Mouse (Mus musculus): ENCODE measurements around the gene Asic5.

DNA sequence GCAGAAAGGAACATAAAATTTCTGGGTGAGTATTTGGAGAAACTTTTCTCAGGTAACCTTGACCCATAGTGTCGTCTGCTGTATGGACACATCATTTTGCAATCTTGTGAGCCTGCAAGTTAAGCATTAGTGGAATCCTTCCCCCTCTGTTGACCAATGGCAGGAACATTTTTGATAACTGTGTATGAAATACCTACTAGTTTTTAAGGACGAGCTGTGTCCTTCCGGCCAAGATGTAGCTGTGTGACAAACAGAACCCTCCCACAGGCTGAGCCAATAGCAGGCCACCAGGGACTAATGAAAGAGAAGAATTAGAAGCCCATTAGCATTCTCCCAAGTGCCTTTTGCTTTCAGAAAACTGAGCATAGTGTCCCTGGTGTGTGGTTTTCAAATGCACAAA is 8.4 kb downstream of the Asic5 start:
- no peak for TF ChIP-seq CTCF (IDR thresholded peaks at IDR 0.05; ENCODE audit: control insufficient read depth, insufficient read depth, insufficient read length)
- TF ChIP-seq USF1 (IDR thresholded peaks at IDR 0.05; ENCODE audit: low read depth): no peak
- TF ChIP-seq MYOD1 (IDR thresholded peaks at IDR 0.05; ENCODE audit: control insufficient read depth, insufficient read length, low read depth): no peak
- no peak for TF ChIP-seq FOSL1 (IDR thresholded peaks at IDR 0.05; ENCODE audit: insufficient read depth, low read length, poor library complexity, severe bottlenecking)
- no peak for TF ChIP-seq CEBPB (IDR thresholded peaks at IDR 0.05; ENCODE audit: low read depth)
